Mouse (Mus musculus) hindbrain, embryonic 10.5 days (tissue): ENCODE measurements around the gene Pik3ip1. TPM values are rescaled to one million over a fixed set of nuclear protein-coding genes. Genes with fewer than 3 reads are reported as not detected.

Source experiments
- DNase-seq: peaks from one replicate; pipeline ENCODE4 v3.0.0-alpha.2; 2017; ENCODE audit warnings: low spot score
- H3K27ac ChIP-seq: fragments of 300-500 bp; sonication (generic); 2 replicates; pipeline ENCODE4 v1.5.1; 2016; ENCODE audit warnings: mild to moderate bottlenecking, moderate library complexity
- H3K27me3 ChIP-seq: fragments of 300-500 bp; sonication (generic); 2 replicates; pipeline ENCODE4 v1.6.1; 2016; ENCODE audit warnings: mild to moderate bottlenecking; ENCODE audit not compliant: poor library complexity, insufficient read depth, severe bottlenecking
- H3K36me3 ChIP-seq: fragments of 300-500 bp; sonication (generic); 2 replicates; pipeline ENCODE4 v1.6.1; 2016; ENCODE audit warnings: mild to moderate bottlenecking, moderate library complexity
- H3K4me1 ChIP-seq: fragments of 300-500 bp; sonication (generic); replicated peaks from 2 replicates; pipeline ENCODE4 v1.6.1; 2016; ENCODE audit warnings: mild to moderate bottlenecking
- H3K4me3 ChIP-seq: fragments of 300-500 bp; sonication (generic); 2 replicates; pipeline ENCODE4 v1.5.1; 2016; ENCODE audit warnings: mild to moderate bottlenecking, moderate library complexity
- H3K9me3 ChIP-seq: fragments of 300-500 bp; sonication (generic); 2 replicates; pipeline ENCODE4 v1.6.1; 2016; ENCODE audit warnings: mild to moderate bottlenecking, moderate library complexity
- WGBS: fragments of 180-500 bp; shearing (Covaris S2); methylation state at CpG from one replicate; pipeline ENCODE4 v1.1.7; 2016; 5-methylcytosine and 5-hydroxymethylcytosine counted together
- polyA plus RNA-seq: library from polyadenylated mRNA; unstranded; fragments of >200 nt; fragmentation: Nextera tagmentation; extraction: Ambion mirVana; gene quantifications from 2 replicates; pipeline ENCODE4 v1.2.1, GENCODE M21; 2016

Gene Pik3ip1
- polyA plus RNA-seq, 1 experiment from 2014 or later, result 9.4 TPM

GRCm38 (mm10) chr11:3349343-3349695, 19.1 kb downstream of the Pik3ip1 start:
- Histone ChIP-seq H3K4me1 (peaks cover 23% of the 10 kb centered on the region), H3K9me3 (no peaks in the 10 kb centered on the region), H3K27me3 (no peaks in the 10 kb centered on the region), H3K4me3 (no peak overlapping the region), H3K36me3 (peaks cover 82% of the 10 kb centered on the region), H3K27ac (0 out of 2 replicates have a peak overlapping the region, but pooled peaks have one; percentile 80)
- 90% methylated on average over 4 of the region's 4 CpGs for WGBS
- DNase-seq, result no peak

GRCm38 (mm10) chr11:3352131-3352530, 21.9 kb downstream of the Pik3ip1 start:
- Histone ChIP-seq H3K27me3 (no peaks in the 10 kb centered on the region), H3K4me1 (peaks cover 23% of the 10 kb centered on the region), H3K9me3 (no peaks in the 10 kb centered on the region), H3K36me3 (peaks cover 81% of the 10 kb centered on the region), H3K27ac (no peak overlapping the region), H3K4me3 (no peak overlapping the region)
- DNase-seq, result no peak
- WGBS, result 90% methylated on average over 9 of the region's 9 CpGs

- H3K36me3 ChIP-seq, result peaks cover 87% of the 10 kb centered on the region
Measured at GRCm38 (mm10) chr11:3352990-3353585, 22.9 kb downstream of the Pik3ip1 start.

GRCm38 (mm10) chr11:3362854-3363253, 32.7 kb downstream of the Pik3ip1 start:
- H3K4me1 ChIP-seq, result peaks cover 3% of the 10 kb centered on the region; the same call in 1 of the 2 replicates
- DNase-seq, result no peak
- no peak overlapping the region for H3K27ac ChIP-seq
- WGBS, result 82% methylated on average over 3 of the region's 3 CpGs
- H3K4me3 ChIP-seq, result no peak overlapping the region
- H3K27me3 ChIP-seq, result no peaks in the 10 kb centered on the region
- peaks cover 55% of the 10 kb centered on the region for H3K36me3 ChIP-seq
- H3K9me3 ChIP-seq, result peaks cover 9% of the 10 kb centered on the region; the same call in 1 of the 2 replicates

More at GRCm38 (mm10) chr11:3352990-3353585, 22.9 kb downstream of the Pik3ip1 start:
- Histone ChIP-seq H3K4me3 (no peak overlapping the region), H3K4me1 (peaks cover 14% of the 10 kb centered on the region), H3K9me3 (no peaks in the 10 kb centered on the region), H3K27me3 (no peaks in the 10 kb centered on the region), H3K27ac (no peak overlapping the region)
- WGBS, result 48% methylated on average over 18 of the region's 18 CpGs
- DNase-seq, result no peak

- no peak overlapping the region for H3K27ac ChIP-seq
- no peak overlapping the region for H3K4me3 ChIP-seq
- WGBS, result 84% methylated on average over 7 of the region's 7 CpGs
Measured at GRCm38 (mm10) chr11:3366411-3366810, 36.2 kb downstream of the Pik3ip1 start.

GRCm38 (mm10) chr11:3368983-3369382, 38.8 kb downstream of the Pik3ip1 start:
- H3K4me3 ChIP-seq, result no peak overlapping the region
- peaks cover 48% of the 10 kb centered on the region for H3K4me1 ChIP-seq
- H3K9me3 ChIP-seq, result no peaks in the 10 kb centered on the region

More at GRCm38 (mm10) chr11:3366411-3366810, 36.2 kb downstream of the Pik3ip1 start:
- Histone ChIP-seq H3K36me3 (peaks cover 26% of the 10 kb centered on the region), H3K27me3 (no peaks in the 10 kb centered on the region), H3K4me1 (peaks cover 33% of the 10 kb centered on the region), H3K9me3 (peaks cover 9% of the 10 kb centered on the region; the same call in 1 of the 2 replicates)
- no peak for DNase-seq

GRCm38 (mm10) chr11:3369449-3369848, 39.2 kb downstream of the Pik3ip1 start:
- Histone ChIP-seq H3K27ac (0 out of 2 replicates have a peak overlapping the region, but pooled peaks have one; percentile 1), H3K9me3 (no peaks in the 10 kb centered on the region), H3K27me3 (no peaks in the 10 kb centered on the region), H3K36me3 (0 out of 2 replicates have a peak, but pooled peaks cover 2% of the 10 kb centered on the region), H3K4me3 (peak overlapping the region; percentile 69; the same call in 1 of the 2 replicates), H3K4me1 (peaks cover 52% of the 10 kb centered on the region)
- 72% methylated on average over 5 of the region's 5 CpGs for WGBS
- no peak for DNase-seq

More at GRCm38 (mm10) chr11:3368983-3369382, 38.8 kb downstream of the Pik3ip1 start:
- Histone ChIP-seq H3K36me3 (0 out of 2 replicates have a peak, but pooled peaks cover 6% of the 10 kb centered on the region), H3K27ac (0 out of 2 replicates have a peak overlapping the region, but pooled peaks have one; percentile 1), H3K27me3 (no peaks in the 10 kb centered on the region)
- DNase-seq, result no peak
- 62% methylated on average over 7 of the region's 7 CpGs for WGBS

GRCm38 (mm10) chr11:3370162-3370561, 40.0 kb downstream of the Pik3ip1 start:
- Histone ChIP-seq H3K9me3 (no peaks in the 10 kb centered on the region), H3K4me1 (peaks cover 56% of the 10 kb centered on the region), H3K27me3 (no peaks in the 10 kb centered on the region), H3K27ac (peak overlapping the region; percentile 87; the same call in 1 of the 2 replicates), H3K36me3 (no peaks in the 10 kb centered on the region), H3K4me3 (peak overlapping the region; percentile 69)
- WGBS, result 79% methylated on average over 2 of the region's 2 CpGs
- no peak for DNase-seq

- Histone ChIP-seq H3K27me3 (no peaks in the 10 kb centered on the region), H3K27ac (peak overlapping the region; percentile 87), H3K36me3 (no peaks in the 10 kb centered on the region), H3K4me3 (peak overlapping the region; percentile 69), H3K9me3 (no peaks in the 10 kb centered on the region), H3K4me1 (peaks cover 56% of the 10 kb centered on the region)
- peak; percentile 91 for DNase-seq
- WGBS, result 3% methylated on average over 27 of the region's 27 CpGs
Measured at GRCm38 (mm10) chr11:3370928-3371598, 40.9 kb downstream of the Pik3ip1 start.

- no peaks in the 10 kb centered on the region for H3K9me3 ChIP-seq
- 19% methylated on average over 7 of the region's 7 CpGs for WGBS
- peak overlapping the region; percentile 87 for H3K27ac ChIP-seq
- H3K4me1 ChIP-seq, result peaks cover 56% of the 10 kb centered on the region
- H3K4me3 ChIP-seq, result peak overlapping the region; percentile 69
- no peaks in the 10 kb centered on the region for H3K27me3 ChIP-seq
- no peak for DNase-seq
- no peaks in the 10 kb centered on the region for H3K36me3 ChIP-seq
Measured at GRCm38 (mm10) chr11:3371599-3372295, 41.5 kb downstream of the Pik3ip1 start.

- Histone ChIP-seq H3K4me3 (no peak overlapping the region), H3K9me3 (no peaks in the 10 kb centered on the region), H3K36me3 (no peaks in the 10 kb centered on the region), H3K27ac (peak overlapping the region; percentile 62), H3K27me3 (no peaks in the 10 kb centered on the region), H3K4me1 (peaks cover 48% of the 10 kb centered on the region)
- WGBS, result 55% methylated on average over 7 of the region's 7 CpGs
- no peak for DNase-seq
Measured at GRCm38 (mm10) chr11:3373591-3374292, 43.5 kb downstream of the Pik3ip1 start.

- no peaks in the 10 kb centered on the region for H3K9me3 ChIP-seq
- H3K27ac ChIP-seq, result peak overlapping the region; percentile 62
- WGBS, result 28% methylated on average over 7 of the region's 7 CpGs
- no peak overlapping the region for H3K4me3 ChIP-seq
- H3K27me3 ChIP-seq, result no peaks in the 10 kb centered on the region
- H3K4me1 ChIP-seq, result peaks cover 43% of the 10 kb centered on the region
- no peaks in the 10 kb centered on the region for H3K36me3 ChIP-seq
- peak; percentile 28 for DNase-seq
Measured at GRCm38 (mm10) chr11:3374293-3374645, 44.1 kb downstream of the Pik3ip1 start.
